Mouse (Mus musculus) midbrain, embryonic 14.5 days (tissue): ENCODE measurements at regions not wholly inside any gene's neighbourhood (a gene's known extent, or its start where the extent isn't known, plus 50 kb on each side); places are given as distances from the start of the nearest gene placed in this dataset.

ENCODE experiments used
- ATAC-seq: fragments of 200-750 bp; cut with Nextera tagmentation; 2 replicates; pipeline ENCODE4 v1.8.0; 2017; ENCODE audit warnings: moderate number of reproducible peaks, moderate library complexity; ENCODE audit not compliant: low FRiP score, low TSS enrichment
- DNase-seq: peaks from one replicate; pipeline ENCODE4 v3.0.0-alpha.2; 2015
- H3K27ac ChIP-seq: fragments of 300-500 bp; sonication (generic); replicated peaks from 2 replicates; pipeline ENCODE4 v1.5.1; 2014; ENCODE audit warnings: mild to moderate bottlenecking, low read depth, low read length, moderate library complexity
- H3K27me3 ChIP-seq: fragments of 300-500 bp; sonication (generic); 2 replicates; pipeline ENCODE4 v1.6.1; 2014; ENCODE audit warnings: low read length, control low read depth, mixed read lengths; ENCODE audit not compliant: control insufficient read depth, insufficient read depth
- H3K36me3 ChIP-seq: fragments of 300-500 bp; sonication (generic); 2 replicates; pipeline ENCODE4 v1.6.1; 2014; ENCODE audit warnings: low read length, control low read depth; ENCODE audit not compliant: control insufficient read depth, insufficient read depth
- H3K4me1 ChIP-seq: fragments of 300-500 bp; sonication (generic); 2 replicates; pipeline ENCODE4 v1.6.1; 2014; ENCODE audit warnings: mild to moderate bottlenecking, antibody characterized with exemption, low read length, control low read depth; ENCODE audit not compliant: control insufficient read depth, insufficient read depth
- H3K4me2 ChIP-seq: fragments of 300-500 bp; sonication (generic); 2 replicates; pipeline ENCODE4 v1.6.1; 2014; ENCODE audit warnings: mild to moderate bottlenecking, low read length, moderate library complexity
- H3K4me3 ChIP-seq: fragments of 300-500 bp; sonication (generic); replicated peaks from 2 replicates; pipeline ENCODE4 v1.5.1; 2014; ENCODE audit warnings: low read depth, low read length
- H3K9ac ChIP-seq: fragments of 300-500 bp; sonication (generic); replicated peaks from 2 replicates; pipeline ENCODE4 v1.6.1; 2014; ENCODE audit warnings: mild to moderate bottlenecking, low read length, moderate library complexity
- H3K9me3 ChIP-seq: fragments of 300-500 bp; sonication (generic); 2 replicates; pipeline ENCODE4 v1.6.1; 2016; ENCODE audit warnings: low read length, control low read depth, mixed read lengths; ENCODE audit not compliant: control insufficient read depth
- WGBS: fragments of 180-500 bp; shearing (Covaris S2); extraction: QIAGEN DNeasy Blood & Tissue Kit; methylation state at CpG from one replicate; pipeline ENCODE4 v1.1.7; 2014; 5-methylcytosine and 5-hydroxymethylcytosine counted together

DNA sequence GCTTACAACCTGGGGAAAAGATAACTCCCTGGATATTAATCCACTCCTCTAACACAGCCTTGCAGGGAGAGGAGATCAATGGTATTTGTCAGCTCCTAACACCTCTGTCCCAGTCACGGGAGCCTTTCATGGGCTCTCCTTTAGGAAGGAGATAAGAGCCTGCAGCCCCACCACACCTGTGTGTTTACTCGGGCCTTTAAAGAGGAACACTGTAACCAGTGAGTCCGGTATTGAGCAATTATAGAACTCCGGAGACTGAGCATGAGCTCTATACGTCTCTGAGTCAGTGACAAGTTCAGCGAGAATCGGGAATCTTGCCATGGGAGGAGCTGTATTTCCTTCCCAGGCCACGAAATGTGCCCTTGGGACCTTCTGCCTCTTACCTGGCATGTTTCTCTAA, 178.5 kb upstream of the A230072I06Rik start:
- no peak overlapping the region for H3K27ac ChIP-seq
- H3K27me3 ChIP-seq, result peaks cover 10% of the 10 kb centered on the region; the same call in 1 of the 2 replicates
- H3K9me3 ChIP-seq, result 0 out of 2 replicates have a peak, but pooled peaks cover 3% of the 10 kb centered on the region
- no peak for DNase-seq
- H3K4me3 ChIP-seq, result no peak overlapping the region
- ATAC-seq, result no peak
- H3K36me3 ChIP-seq, result no peaks in the 10 kb centered on the region
- peaks cover 21% of the 10 kb centered on the region for H3K4me1 ChIP-seq
- WGBS, result 86% methylated on average over 8 of the region's 8 CpGs
- no peak overlapping the region for H3K4me2 ChIP-seq
- no peak overlapping the region for H3K9ac ChIP-seq

DNA sequence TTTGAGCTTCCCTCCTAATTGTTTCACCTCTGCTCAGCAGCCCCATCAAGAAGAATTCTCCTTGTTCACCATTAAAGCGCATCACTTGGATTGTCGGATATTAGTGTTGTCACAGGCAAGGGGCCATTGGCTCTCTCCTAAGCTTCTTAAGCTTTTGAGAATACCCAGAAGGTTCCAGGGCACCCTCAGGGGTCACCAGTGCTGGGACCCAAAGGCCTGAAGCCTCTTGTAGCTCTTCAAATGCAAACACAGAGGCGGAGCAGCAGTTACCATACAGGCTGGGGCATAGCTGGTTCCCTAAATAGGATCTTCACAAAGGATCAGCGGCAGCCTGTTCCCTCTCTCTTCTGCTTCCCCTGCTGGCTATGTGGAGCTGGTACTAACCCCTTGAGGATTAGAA, 175.3 kb upstream of the A230072I06Rik start:
- Histone ChIP-seq H3K4me3 (no peak overlapping the region), H3K9ac (no peak overlapping the region), H3K36me3 (no peaks in the 10 kb centered on the region), H3K9me3 (0 out of 2 replicates have a peak, but pooled peaks cover 3% of the 10 kb centered on the region), H3K4me1 (peaks cover 30% of the 10 kb centered on the region), H3K4me2 (no peak overlapping the region), H3K27me3 (peaks cover 10% of the 10 kb centered on the region; the same call in 1 of the 2 replicates), H3K27ac (no peak overlapping the region)
- DNase-seq (peak; percentile 32), ATAC-seq (no peak)
- WGBS, result 30% methylated on average over 4 of the region's 4 CpGs

DNA sequence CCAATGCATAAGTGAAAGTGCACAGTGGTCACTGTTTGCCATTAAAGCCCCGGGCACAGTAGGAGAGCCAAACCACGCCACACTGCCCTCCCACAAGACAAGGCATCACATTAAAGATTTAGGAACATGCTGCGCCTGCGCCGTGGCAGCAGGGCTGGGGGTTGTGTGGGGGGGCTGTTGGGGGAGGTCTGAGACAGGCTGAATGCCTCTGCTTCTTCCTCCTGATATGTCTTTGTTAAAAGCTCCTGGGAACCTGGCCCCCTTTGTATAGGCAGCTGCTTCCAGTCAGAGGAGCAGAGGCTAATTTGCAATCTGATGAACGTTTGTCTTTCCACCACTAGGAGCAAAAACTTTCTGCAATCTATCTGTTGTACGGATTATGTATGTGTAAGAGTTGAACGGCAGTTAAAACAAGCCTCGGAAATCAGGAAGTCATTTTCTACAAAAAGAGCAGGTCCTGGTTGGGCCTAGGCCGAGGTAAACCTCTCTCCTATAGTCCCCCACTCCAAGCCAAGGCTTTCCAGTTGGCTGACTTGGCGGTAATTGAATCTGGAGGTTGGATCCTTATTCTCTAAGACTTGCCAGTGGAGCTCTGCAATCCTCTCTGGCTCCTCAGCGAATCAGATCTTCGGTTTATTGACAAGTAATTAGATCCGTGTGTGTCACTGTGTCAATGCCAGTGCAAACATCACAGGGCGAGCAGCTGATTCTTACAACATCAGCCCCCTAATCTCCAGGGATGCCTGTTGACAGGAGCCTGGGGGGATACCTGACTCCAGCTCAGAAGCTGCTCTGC, 173.3 kb upstream of the A230072I06Rik start:
- Histone ChIP-seq H3K36me3 (no peaks in the 10 kb centered on the region), H3K4me1 (peaks cover 40% of the 10 kb centered on the region), H3K27ac (no peak overlapping the region; the same call in 1 of the 2 replicates), H3K9me3 (0 out of 2 replicates have a peak, but pooled peaks cover 3% of the 10 kb centered on the region), H3K4me3 (no peak overlapping the region), H3K4me2 (peak overlapping the region; percentile 23; the same call in 1 of the 2 replicates), H3K9ac (no peak overlapping the region; the same call in 1 of the 2 replicates), H3K27me3 (peaks cover 20% of the 10 kb centered on the region; the same call in 1 of the 2 replicates)
- DNase-seq (peak; percentile 64), ATAC-seq (peak; percentile 48)
- WGBS, result 3% methylated on average over 15 of the region's 15 CpGs

DNA sequence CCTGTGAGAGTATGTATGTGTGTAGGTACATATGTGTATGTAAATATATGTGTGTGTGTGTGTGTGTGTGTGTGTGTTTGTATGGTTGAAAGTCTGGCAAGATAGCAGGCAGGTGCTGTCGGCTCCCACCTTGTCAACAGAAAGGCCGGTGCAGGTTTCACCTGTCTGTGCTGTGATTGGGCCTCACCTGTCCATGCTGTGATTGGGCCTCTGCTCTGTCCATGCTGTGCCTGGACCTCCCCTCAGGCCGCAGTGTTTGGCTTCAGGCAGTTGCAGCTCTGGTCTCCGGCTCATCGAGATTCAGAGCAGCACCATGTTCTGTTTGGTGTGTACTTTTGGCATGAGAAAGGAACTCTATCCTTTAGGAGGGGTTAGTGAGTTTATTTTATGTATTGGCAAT, 170.0 kb upstream of the A230072I06Rik start:
- Histone ChIP-seq H3K36me3 (no peaks in the 10 kb centered on the region), H3K9me3 (no peaks in the 10 kb centered on the region), H3K4me1 (peaks cover 35% of the 10 kb centered on the region), H3K27me3 (peaks cover 19% of the 10 kb centered on the region; the same call in 1 of the 2 replicates), H3K4me3 (no peak overlapping the region), H3K4me2 (no peak overlapping the region), H3K9ac (no peak overlapping the region), H3K27ac (no peak overlapping the region)
- ATAC-seq, result no peak
- WGBS, result 76% methylated on average over 5 of the region's 5 CpGs
- no peak for DNase-seq

DNA sequence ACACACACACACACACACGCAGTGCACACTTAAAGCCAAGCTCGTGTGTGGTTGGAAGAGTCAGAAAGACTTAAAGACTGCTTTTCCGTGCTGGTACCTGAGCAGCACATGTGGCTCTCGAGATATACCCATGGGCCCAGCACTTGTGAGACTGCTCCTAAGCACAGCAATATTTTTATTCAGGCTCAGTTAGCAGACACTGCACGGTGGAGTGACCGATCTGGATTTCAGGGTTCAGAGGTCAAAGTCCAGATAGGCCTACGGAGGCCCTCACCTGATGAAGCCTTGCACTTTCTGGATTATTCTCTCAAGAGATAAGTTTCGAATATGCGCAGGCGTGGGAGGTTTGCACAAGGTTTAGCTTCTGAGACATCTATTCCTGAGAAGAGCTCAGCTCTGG, 167.0 kb upstream of the A230072I06Rik start:
- WGBS, result 84% methylated on average over 10 of the region's 10 CpGs

DNA sequence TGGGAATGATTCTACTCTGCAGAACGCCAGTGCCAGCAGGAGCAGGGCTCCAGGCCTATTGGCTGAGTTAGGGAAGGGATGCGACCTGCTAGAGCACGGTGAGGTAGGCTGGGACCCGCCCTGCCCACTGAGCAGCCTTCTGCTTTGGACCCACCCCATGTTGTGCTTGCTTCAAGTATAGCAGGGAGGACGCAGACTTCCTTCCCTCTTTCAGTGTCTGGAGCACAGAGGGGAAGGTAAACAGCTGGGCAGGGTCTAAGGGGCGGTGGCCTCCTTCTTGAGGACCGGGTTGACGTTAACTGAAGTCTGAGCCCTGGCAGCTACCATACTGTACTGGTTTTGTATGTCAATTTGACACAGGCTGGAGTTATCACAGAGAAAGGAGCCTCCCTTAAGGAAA, 165.6 kb upstream of the A230072I06Rik start:
- Histone ChIP-seq H3K36me3 (no peaks in the 10 kb centered on the region), H3K4me1 (peaks cover 13% of the 10 kb centered on the region; the same call in 1 of the 2 replicates), H3K9ac (no peak overlapping the region), H3K9me3 (no peaks in the 10 kb centered on the region), H3K27ac (no peak overlapping the region), H3K4me2 (no peak overlapping the region), H3K27me3 (0 out of 2 replicates have a peak, but pooled peaks cover 19% of the 10 kb centered on the region), H3K4me3 (no peak overlapping the region)
- no peak for ATAC-seq
- WGBS, result 37% methylated on average over 8 of the region's 8 CpGs
- no peak for DNase-seq

More for the DNA sequence above, 167.0 kb upstream of the A230072I06Rik start:
- no peak for DNase-seq
- H3K27ac ChIP-seq, result no peak overlapping the region
- H3K27me3 ChIP-seq, result 0 out of 2 replicates have a peak, but pooled peaks cover 19% of the 10 kb centered on the region
- ATAC-seq, result no peak
- H3K9me3 ChIP-seq, result no peaks in the 10 kb centered on the region
- H3K36me3 ChIP-seq, result no peaks in the 10 kb centered on the region
- H3K4me3 ChIP-seq, result no peak overlapping the region
- H3K9ac ChIP-seq, result no peak overlapping the region
- peaks cover 13% of the 10 kb centered on the region; the same call in 1 of the 2 replicates for H3K4me1 ChIP-seq
- H3K4me2 ChIP-seq, result no peak overlapping the region

DNA sequence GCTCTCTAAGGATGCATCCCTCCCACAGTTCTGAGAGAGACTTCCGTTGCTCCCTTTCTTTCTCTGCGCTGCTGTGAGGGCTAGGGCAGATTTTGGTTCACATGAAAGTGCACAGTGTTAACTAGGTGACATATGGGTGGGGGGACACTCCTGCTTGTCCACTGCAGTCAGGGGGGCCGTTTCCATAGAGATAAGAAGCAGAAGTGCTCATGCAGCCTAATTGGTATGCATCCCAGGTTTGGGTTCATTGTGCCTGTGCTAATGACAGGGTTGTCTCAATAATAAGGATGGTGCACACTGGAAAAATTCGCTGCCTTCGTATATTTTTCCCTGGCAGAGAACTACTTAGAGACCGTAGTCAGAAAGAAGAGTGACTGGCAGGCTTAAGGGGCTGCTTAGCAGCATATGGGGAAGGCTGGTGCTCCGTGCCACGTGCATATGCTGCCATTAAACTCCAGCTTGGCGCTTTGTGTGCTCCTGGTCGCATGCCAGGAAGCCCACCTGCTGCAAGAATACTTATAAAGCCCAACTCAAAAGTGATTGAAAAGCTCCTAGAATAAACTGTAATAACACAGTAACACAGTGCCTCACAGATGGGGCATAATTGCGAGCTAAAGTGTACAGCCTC, 152.1 kb upstream of the A230072I06Rik start:
- WGBS, result 3% methylated on average over 11 of the region's 11 CpGs
- Histone ChIP-seq H3K27ac (peak overlapping the region; percentile 66), H3K9me3 (no peaks in the 10 kb centered on the region), H3K4me3 (no peak overlapping the region), H3K36me3 (no peaks in the 10 kb centered on the region), H3K4me2 (peak overlapping the region; percentile 39), H3K4me1 (peaks cover 28% of the 10 kb centered on the region), H3K27me3 (peaks cover 10% of the 10 kb centered on the region; the same call in 1 of the 2 replicates), H3K9ac (no peak overlapping the region)
- ATAC-seq (peak; percentile 87), DNase-seq (peak; percentile 87)

DNA sequence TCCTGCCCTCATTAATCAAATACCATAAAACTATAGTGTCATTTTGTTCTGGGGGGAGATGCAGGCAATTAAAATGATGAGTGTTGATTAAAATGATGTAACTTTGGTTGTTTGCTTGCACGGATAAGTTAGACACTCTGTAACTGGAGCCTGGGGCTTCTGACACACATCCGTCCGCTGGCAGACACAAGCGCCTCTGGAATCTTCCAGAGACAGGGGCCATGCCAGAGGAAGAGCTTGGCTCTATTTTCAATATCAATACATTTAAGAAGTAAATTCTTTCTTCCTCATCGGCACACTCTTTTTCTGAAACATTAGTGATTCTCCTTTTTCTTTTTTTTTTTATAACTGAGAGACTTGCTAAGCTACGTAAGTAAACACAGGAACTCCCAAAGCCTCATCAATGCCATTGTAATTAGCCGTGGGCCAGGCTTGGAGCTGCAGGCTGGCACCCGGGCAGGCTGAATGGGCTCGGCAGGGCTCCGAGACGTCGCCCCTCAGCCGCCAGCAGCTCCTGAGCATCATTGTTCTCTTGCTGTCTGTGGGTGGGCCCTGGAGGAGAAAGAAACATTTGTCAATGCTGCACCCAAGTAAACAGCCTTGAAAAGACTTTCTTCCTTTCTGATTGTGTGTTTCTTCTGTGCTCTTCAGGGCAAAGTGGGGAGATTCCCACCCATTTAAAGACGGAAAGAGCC, 151.4 kb upstream of the A230072I06Rik start:
- Histone ChIP-seq H3K9me3 (no peaks in the 10 kb centered on the region), H3K4me3 (no peak overlapping the region), H3K9ac (no peak overlapping the region), H3K4me2 (no peak overlapping the region; the same call in none of the 2 replicates), H3K27me3 (peaks cover 11% of the 10 kb centered on the region; the same call in 1 of the 2 replicates), H3K27ac (peak overlapping the region; percentile 66), H3K36me3 (no peaks in the 10 kb centered on the region), H3K4me1 (peaks cover 28% of the 10 kb centered on the region)
- ATAC-seq (peak; percentile 64; the same call in 1 of the 2 replicates), DNase-seq (peak; percentile 75)
- WGBS, result 6% methylated on average over 14 of the region's 14 CpGs
